Mouse (Mus musculus): ENCODE measurements at regions not wholly inside any gene's neighbourhood (a gene's known extent, or its start where the extent isn't known, plus 50 kb on each side); places are given as distances from the start of the nearest gene placed in this dataset.

DNA sequence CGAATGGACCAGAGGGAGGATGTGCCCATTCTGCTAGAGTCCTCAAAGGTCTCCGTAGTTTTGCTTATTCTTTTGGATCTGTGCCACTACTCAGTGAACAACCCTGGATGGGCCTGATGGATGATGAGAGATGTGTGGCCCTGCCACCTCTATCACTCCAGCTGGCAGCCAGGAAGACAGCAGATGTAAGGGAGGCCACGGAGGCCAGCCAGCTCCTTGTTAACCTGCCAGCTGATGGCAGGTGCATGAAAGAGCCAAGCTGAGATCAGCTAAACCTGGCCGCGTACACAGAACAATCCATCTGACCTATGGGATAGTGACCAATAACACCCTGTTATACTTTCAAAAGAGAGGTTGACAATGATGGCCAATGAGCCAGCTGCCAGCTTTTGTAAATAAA is 352.6 kb downstream of the Etnk1 start:
- Histone ChIP-seq H3K4me3 (no peak overlapping the region), H3K9me3 (replicated peaks) (no peaks in the 10 kb centered on the region), H3K27ac (no peak overlapping the region), H3K4me2 (no peak overlapping the region), H3K36me3 (no peaks in the 10 kb centered on the region), H3K27me3 (no peaks in the 10 kb centered on the region), H3K4me1 (replicated peaks) (no peaks in the 10 kb centered on the region), H3K9ac (no peak overlapping the region)
- ATAC-seq (replicated peaks; ENCODE audit: insufficient number of reproducible peaks, insufficient read depth, low FRiP score, low read depth): no peak
- WGBS: 88% methylated on average over 5 of the region's 5 CpGs

DNA sequence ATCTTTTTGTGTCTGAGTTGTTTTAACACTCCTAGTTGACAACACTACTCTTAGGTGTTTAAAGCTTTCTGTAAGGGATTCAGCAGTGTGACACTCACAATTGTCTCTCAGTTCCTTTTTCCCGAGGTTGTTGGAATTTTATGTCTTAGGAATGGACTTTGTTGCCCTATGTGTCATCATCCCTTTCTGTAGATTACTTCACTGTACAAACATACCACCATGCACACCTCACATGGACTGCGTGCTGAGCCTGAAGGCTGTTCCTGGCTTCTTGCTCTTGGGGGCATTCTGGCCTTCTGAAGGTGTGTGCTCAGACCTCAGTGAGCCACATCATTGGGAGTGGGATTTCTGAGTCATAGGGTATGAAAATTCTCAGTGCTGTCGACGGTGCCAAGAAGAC is 358.1 kb downstream of the Etnk1 start:
- Histone ChIP-seq H3K27ac (no peak overlapping the region), H3K4me2 (no peak overlapping the region), H3K27me3 (no peaks in the 10 kb centered on the region), H3K9ac (no peak overlapping the region), H3K4me3 (no peak overlapping the region), H3K9me3 (replicated peaks) (no peaks in the 10 kb centered on the region), H3K4me1 (replicated peaks) (no peaks in the 10 kb centered on the region), H3K36me3 (no peaks in the 10 kb centered on the region)
- ATAC-seq (replicated peaks; ENCODE audit: insufficient number of reproducible peaks, insufficient read depth, low FRiP score, low read depth): no peak
- 77% methylated on average over 4 of the region's 4 CpGs for WGBS

DNA sequence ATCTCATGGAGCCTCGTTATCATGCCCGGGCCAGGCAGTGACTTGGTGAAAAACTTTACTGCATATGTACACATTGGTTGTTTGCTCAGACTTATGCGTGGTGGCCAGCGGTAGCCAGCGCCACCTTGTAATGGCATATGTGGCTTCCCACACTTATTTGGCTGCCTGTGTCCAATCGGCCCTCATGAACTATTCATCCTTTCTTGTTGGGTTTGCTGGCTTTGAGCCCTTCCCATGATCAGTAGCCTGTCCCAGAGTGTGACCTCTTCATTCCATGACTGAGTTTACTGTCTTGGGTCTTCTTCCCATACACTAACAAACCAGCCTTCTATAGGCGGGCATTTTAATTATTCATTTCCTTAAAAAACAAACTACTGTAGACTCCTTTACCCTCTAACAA is 361.9 kb downstream of the Etnk1 start:
- no peaks in the 10 kb centered on the region for H3K9me3 ChIP-seq (replicated peaks)

DNA sequence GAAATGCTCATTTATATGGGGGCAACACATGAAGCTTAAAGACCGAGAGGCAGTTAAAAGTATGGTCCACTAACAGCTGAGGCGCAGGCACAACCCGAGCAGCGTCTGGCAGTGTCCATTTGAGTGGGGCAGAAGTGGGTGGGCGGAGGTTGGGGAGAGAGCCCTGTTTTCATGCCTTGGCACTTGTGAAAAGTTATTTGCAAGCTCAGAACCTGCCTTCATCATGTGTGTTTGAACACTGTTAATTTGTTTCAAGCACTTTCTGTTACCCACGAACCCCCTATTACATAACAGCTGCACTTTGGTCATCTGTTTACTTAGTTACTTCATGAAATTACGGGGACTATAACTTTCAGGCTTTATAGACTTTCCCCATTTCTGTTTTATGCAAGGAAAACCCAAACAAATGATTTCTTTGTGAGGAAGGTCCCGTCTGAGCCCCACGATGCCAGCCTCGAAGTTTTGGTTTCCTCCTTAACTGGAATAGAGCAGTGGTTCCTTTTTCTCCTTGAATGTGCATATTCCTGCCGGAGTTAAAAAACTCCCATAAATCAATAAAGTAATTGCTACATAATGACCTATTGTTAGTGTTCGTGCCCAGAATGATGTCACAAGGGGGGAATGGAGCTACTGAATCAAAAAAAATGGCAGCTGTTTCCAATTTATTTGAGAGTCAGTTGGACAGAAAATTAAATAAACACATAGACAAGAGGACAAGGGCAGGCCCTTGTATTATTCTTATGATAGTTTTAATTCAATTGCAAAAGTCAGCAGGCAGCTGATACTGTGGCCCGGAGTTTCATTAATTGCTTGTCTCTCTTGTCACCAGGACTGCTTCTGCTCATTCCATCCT is 363.6 kb downstream of the Etnk1 start:
- Histone ChIP-seq H3K9me3 (replicated peaks) (no peaks in the 10 kb centered on the region), H3K36me3 (no peaks in the 10 kb centered on the region), H3K4me2 (no peak overlapping the region; the same call in 1 of the 2 replicates), H3K27me3 (no peaks in the 10 kb centered on the region), H3K9ac (no peak overlapping the region), H3K4me1 (replicated peaks) (0 out of 2 replicates have a peak, but pooled peaks cover 2% of the 10 kb centered on the region), H3K4me3 (no peak overlapping the region), H3K27ac (no peak overlapping the region)
- 69% methylated on average over 13 of the region's 13 CpGs for WGBS
- ATAC-seq (replicated peaks; ENCODE audit: insufficient number of reproducible peaks, insufficient read depth, low FRiP score, low read depth): no peak

More for the DNA sequence above, 361.9 kb downstream of the Etnk1 start:
- H3K36me3 ChIP-seq: no peaks in the 10 kb centered on the region
- H3K4me1 ChIP-seq (replicated peaks): 0 out of 2 replicates have a peak, but pooled peaks cover 2% of the 10 kb centered on the region
- WGBS: 90% methylated on average over 7 of the region's 7 CpGs
- no peak overlapping the region for H3K4me2 ChIP-seq
- no peak overlapping the region for H3K9ac ChIP-seq
- no peak overlapping the region for H3K4me3 ChIP-seq
- H3K27ac ChIP-seq: no peak overlapping the region
- ATAC-seq (replicated peaks; ENCODE audit: insufficient number of reproducible peaks, insufficient read depth, low FRiP score, low read depth): no peak
- H3K27me3 ChIP-seq: no peaks in the 10 kb centered on the region

DNA sequence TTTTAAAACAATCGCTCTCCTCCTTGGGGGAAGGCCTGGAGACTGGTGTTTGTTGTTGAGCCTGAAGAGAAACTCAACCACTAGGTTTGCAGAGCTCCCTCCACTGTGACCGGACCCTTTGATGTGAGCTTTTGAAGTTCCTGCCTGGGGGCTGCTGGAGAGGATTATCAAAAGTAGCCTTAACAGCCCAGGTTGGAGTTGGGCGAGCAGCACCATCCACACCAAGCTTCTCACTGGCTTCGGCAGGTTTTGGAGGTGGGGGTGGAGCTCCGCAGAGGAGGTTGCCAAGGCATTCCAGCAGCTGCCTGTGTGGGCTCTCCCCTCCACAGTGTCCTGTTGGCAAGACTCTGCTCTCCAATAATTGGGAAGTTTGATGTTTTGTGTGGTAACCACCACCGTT is 364.5 kb downstream of the Etnk1 start:
- H3K9ac ChIP-seq: no peak overlapping the region
- no peaks in the 10 kb centered on the region for H3K36me3 ChIP-seq
- H3K4me2 ChIP-seq: no peak overlapping the region
- no peak overlapping the region for H3K4me3 ChIP-seq
- 0 out of 2 replicates have a peak, but pooled peaks cover 2% of the 10 kb centered on the region for H3K4me1 ChIP-seq (replicated peaks)
- H3K27me3 ChIP-seq: no peaks in the 10 kb centered on the region
- ATAC-seq (replicated peaks; ENCODE audit: insufficient number of reproducible peaks, insufficient read depth, low FRiP score, low read depth): no peak
- 28% methylated on average over 6 of the region's 6 CpGs for WGBS
- no peak overlapping the region for H3K27ac ChIP-seq
- H3K9me3 ChIP-seq (replicated peaks): no peaks in the 10 kb centered on the region

DNA sequence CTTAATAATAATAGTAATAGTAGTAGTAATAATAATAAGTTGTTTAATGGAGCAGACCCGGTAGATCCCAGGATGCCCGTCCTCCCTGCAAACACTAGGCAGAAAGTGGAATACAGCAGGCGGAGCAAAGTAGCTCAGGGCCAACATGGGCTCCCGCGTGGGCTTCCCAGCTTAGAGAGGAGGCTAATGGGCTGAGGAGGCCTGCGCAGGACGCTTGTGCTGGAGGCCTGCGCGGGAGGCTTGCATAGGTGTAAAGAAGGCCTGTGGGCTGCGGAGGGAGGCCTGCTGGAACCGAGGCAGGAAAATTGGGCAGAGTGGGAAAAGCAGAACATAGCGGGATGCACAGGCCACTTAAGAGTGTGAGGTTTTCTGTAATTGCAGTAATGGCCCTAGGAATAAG is 365.4 kb downstream of the Etnk1 start:
- Histone ChIP-seq H3K9ac (no peak overlapping the region), H3K9me3 (replicated peaks) (no peaks in the 10 kb centered on the region), H3K4me2 (no peak overlapping the region), H3K27ac (no peak overlapping the region), H3K27me3 (no peaks in the 10 kb centered on the region), H3K36me3 (no peaks in the 10 kb centered on the region), H3K4me3 (no peak overlapping the region), H3K4me1 (replicated peaks) (0 out of 2 replicates have a peak, but pooled peaks cover 2% of the 10 kb centered on the region)
- whole genome bisulfite sequencing: 92% methylated on average over 12 of the region's 12 CpGs
- no peak for ATAC-seq (replicated peaks; ENCODE audit: insufficient number of reproducible peaks, insufficient read depth, low FRiP score, low read depth)

DNA sequence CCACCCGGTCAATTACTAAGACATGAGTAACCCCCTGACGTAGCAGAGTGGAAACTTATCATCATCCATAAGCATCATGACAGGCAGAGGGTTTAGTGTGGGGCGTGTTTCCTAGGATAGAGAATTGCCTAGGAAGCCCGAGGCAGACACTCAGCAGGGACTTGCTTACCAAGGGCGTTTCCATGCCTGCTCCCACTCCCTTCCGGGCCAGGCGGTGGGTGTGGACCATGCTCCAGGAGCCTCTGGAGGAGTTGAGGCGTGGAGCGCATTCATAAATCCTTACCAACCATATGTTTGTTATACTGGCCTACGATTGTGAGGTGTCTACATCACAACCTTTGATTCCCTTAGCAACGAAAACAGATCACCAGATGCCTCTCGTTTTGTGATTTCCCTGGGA is 368.2 kb downstream of the Etnk1 start:
- H3K4me3 ChIP-seq: no peak overlapping the region
- H3K9ac ChIP-seq: no peak overlapping the region
- no peak overlapping the region for H3K4me2 ChIP-seq
- 80% methylated on average over 12 of the region's 12 CpGs for WGBS
- no peak for ATAC-seq (replicated peaks; ENCODE audit: insufficient number of reproducible peaks, insufficient read depth, low FRiP score, low read depth)
- H3K36me3 ChIP-seq: no peaks in the 10 kb centered on the region
- no peaks in the 10 kb centered on the region for H3K9me3 ChIP-seq (replicated peaks)
- no peak overlapping the region for H3K27ac ChIP-seq
- H3K27me3 ChIP-seq: no peaks in the 10 kb centered on the region
- H3K4me1 ChIP-seq (replicated peaks): 0 out of 2 replicates have a peak, but pooled peaks cover 2% of the 10 kb centered on the region

DNA sequence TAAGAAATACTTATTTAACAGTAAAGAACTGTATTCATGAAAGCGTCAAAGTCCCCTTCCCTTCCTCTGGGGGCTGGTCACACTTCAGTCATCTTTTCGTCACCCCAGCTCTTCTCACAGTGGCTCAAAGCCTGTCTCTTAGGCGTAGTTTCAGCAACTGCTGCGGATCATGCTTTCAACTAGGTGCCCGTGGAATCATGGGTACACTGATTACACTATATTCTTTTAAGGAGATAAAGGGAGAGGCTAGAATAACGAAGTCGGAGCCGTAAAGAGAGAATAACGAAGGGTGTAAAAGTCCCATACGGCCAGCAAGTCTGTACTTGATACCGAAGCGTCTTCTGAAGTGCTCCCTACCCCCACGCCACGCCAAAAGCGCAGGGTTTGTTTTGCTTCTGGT is 368.7 kb downstream of the Etnk1 start:
- ATAC-seq (replicated peaks; ENCODE audit: insufficient number of reproducible peaks, insufficient read depth, low FRiP score, low read depth): no peak
- H3K27me3 ChIP-seq: no peaks in the 10 kb centered on the region
- WGBS: 79% methylated on average over 15 of the region's 15 CpGs
- H3K36me3 ChIP-seq: no peaks in the 10 kb centered on the region
- no peak overlapping the region for H3K9ac ChIP-seq
- no peak overlapping the region for H3K27ac ChIP-seq
- H3K4me3 ChIP-seq: no peak overlapping the region
- H3K4me2 ChIP-seq: no peak overlapping the region
- H3K4me1 ChIP-seq (replicated peaks): 0 out of 2 replicates have a peak, but pooled peaks cover 2% of the 10 kb centered on the region
- H3K9me3 ChIP-seq (replicated peaks): no peaks in the 10 kb centered on the region

DNA sequence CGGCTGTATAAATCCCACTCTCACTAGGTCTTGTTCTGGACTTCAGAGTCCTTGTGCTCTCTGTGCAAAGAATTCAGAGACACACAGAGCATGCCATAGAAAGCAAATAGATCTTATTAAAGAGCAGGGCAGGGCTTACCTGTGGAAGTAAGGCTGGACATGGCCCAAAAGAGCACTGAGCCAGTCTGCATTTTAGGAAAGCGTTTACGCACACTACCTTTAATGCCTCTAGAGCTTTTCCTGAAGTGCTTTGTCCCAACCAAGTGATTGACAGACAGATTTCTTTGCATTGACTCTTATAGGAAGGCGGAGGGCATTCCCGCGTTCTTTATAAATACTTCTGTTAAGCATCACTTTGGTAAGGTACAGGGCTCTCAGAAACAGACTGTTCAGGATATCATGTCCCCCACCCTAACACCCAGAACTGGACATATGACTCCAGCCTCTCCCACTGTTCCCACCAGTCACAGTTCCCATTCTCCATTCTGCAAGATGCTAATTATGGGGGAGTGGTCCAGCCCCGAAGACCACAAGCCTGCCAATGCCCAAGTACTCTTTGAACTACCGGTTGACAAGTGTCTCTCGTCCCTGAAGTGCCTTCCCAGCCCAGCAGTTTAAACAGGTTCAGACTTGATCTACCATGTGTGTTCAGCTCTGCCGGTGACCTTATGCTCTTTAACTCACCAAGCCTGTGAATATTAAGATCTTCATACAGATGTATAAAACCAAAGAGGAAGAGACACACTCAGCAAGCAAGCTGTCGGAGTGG is 369.7 kb downstream of the Etnk1 start:
- Histone ChIP-seq H3K36me3 (no peaks in the 10 kb centered on the region), H3K4me3 (no peak overlapping the region), H3K4me2 (no peak overlapping the region), H3K9me3 (replicated peaks) (no peaks in the 10 kb centered on the region), H3K27me3 (no peaks in the 10 kb centered on the region), H3K27ac (no peak overlapping the region), H3K4me1 (replicated peaks) (no peaks in the 10 kb centered on the region), H3K9ac (no peak overlapping the region)
- no peak for ATAC-seq (replicated peaks; ENCODE audit: insufficient number of reproducible peaks, insufficient read depth, low FRiP score, low read depth)
- WGBS: 83% methylated on average over 11 of the region's 11 CpGs

DNA sequence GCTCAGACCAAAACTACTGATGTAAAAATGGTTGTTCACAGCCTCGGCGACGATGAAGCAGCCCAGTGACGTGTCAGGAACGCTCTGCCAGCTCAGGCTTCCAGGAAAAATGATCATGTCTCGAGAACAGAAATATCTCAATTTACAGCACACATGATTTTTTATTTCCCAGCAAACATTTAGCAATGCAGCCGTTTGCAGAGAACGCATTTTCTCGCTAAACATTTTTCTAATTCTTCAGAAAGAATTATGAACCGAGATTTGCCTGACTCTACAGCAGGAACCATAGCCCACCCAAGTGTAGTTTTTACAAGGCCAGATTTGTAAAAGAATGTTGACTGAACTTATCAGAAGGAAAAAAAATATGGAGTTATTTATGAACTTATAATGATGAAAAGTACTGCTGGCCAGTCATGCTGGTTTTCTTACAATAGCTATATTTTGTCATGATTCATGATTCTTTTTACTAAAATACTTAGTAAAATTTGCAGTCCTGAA is 380.4 kb downstream of the Etnk1 start:
- Histone ChIP-seq H3K4me2 (no peak overlapping the region), H3K4me3 (no peak overlapping the region), H3K36me3 (no peaks in the 10 kb centered on the region), H3K27ac (no peak overlapping the region), H3K9ac (no peak overlapping the region), H3K9me3 (replicated peaks) (no peaks in the 10 kb centered on the region), H3K4me1 (replicated peaks) (no peaks in the 10 kb centered on the region), H3K27me3 (no peaks in the 10 kb centered on the region)
- ATAC-seq (replicated peaks; ENCODE audit: insufficient number of reproducible peaks, insufficient read depth, low FRiP score, low read depth): no peak
- WGBS: 68% methylated on average over 10 of the region's 10 CpGs

DNA sequence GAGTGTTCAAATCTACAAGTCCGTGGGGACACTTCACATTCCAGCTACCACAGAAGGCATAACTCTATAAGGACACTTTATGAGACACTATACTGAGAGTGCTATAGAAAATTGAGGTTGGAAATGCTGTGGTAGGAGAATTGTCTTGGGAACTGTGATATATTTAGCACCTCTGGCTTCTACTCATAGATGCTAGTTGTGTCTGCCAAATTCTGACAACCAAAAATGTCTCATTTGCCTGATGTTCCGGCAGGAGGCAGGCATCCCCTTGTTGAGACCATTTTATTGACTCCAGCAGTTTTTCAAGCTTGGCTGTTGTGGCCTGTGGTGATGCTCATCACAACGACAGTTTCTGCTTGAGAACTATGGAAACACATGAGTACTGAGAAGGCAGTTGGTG is 387.9 kb downstream of the Etnk1 start:
- H3K4me2 ChIP-seq: no peak overlapping the region
- ATAC-seq (replicated peaks; ENCODE audit: insufficient number of reproducible peaks, insufficient read depth, low FRiP score, low read depth): no peak
- no peak overlapping the region for H3K4me3 ChIP-seq
- 73% methylated on average over 3 of the region's 3 CpGs for WGBS
- no peaks in the 10 kb centered on the region for H3K27me3 ChIP-seq
- no peaks in the 10 kb centered on the region for H3K36me3 ChIP-seq
- H3K4me1 ChIP-seq (replicated peaks): no peaks in the 10 kb centered on the region
- H3K9me3 ChIP-seq (replicated peaks): no peaks in the 10 kb centered on the region
- no peak overlapping the region for H3K27ac ChIP-seq
- H3K9ac ChIP-seq: no peak overlapping the region
